Mouse (Mus musculus) cerebellum, adult 11-12 months (tissue): ENCODE results near the gene Uchl4.

Source experiments
- DNase-seq: peaks from one replicate; pipeline ENCODE4 v3.0.0; 2022

Gene Uchl4

DNA sequence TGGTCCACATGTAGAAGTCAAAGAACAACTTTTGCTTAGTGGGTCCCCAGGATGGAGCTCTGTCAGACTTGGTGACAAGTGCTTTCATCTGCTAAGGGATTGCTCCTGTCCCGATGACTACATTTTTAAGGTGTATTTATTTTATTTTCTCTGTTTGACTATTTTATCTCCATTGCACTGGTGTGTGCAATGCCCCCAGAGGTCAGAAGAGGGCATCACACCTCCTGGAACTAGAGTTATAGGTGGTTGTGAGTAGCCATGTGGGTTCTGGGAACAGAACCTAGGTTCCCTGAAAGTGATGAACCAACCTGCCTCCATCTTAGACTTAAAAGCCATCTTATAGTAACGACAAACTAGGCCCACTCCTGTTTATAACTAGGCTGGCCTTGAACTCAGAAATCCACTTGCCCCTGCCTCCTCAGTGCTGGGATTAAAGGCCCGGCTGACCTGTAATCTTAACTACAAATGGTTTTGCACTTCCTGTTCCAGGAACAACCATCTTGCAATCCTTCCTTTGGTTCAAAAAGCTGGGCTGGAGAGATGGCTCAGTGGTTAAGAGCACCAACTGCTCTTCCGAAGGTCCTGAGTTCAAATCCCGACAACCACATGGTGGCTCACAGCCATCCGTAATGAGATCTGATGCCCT lies 43.8 kb downstream of the Uchl4 start:
- no peak for DNase-seq

GRCm38 (mm10) chr9:64281105-64281780 lies 46.2 kb downstream of the Uchl4 start, which contains the start of gene Tipin:
Gene Tipin, plus strand, starts transcription at chr9:64281581.
- peak; percentile 91 for DNase-seq

DNA sequence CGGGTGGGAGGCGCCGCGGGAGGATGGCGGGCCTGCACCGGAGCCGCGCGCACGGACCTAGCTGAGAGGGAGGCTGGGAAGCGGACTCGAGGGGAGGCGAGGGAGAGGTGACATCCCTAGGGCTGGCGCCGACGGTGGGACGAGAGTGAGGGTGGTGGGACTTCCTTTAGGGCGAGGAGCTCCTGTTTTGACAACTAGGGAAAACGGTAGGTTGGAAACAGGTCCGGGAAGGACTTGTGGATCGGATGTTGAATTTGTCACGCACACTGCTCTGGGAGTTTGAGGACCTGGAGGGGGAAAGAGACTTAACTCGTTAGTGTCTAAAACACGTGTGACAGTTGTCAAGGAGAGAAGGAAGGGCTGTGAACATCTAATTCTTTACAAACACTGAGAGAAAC lies 46.8 kb downstream of the Uchl4 start:
- DNase-seq, result no peak

- DNase-seq, result no peak
These were observed 47.5 kb downstream of the Uchl4 start for GRCm38 (mm10) chr9:64282404-64282987.
